Mouse (Mus musculus): ENCODE results near the gene Gm15127. TPM values are rescaled to one million over a fixed set of nuclear protein-coding genes. Genes with fewer than 3 reads are reported as not detected.
"Not testable (repeated sequence)": the region's sequence is repeated elsewhere in the genome, so short reads cannot be mapped to it uniquely, and the experiment has no call there.

Gene Gm15127
- not detected in 2 replicates for polyA plus RNA-seq (2015; fragmentation: Nextera tagmentation; extraction: Ambion mirVana)

GRCm38 (mm10) chrX:148663298-148663697 is at the start of gene Gm15127:
Gm15127 (plus strand) TSS chrX:148663598.
- H3K36me3 ChIP-seq; H3K9me3 ChIP-seq; H3K27ac ChIP-seq; H3K27me3 ChIP-seq; H3K4me3 ChIP-seq; ATAC-seq (ENCODE audit: borderline replicate concordance, extremely low read depth, low FRiP score, low TSS enrichment); H3K9ac ChIP-seq; H3K4me1 ChIP-seq; H3K4me2 ChIP-seq: not testable (repeated sequence)
- 65% methylated on average over 2 of the region's 4 CpGs for WGBS

GRCm38 (mm10) chrX:148615053-148615452 is 48.3 kb upstream of the Gm15127 start, which contains the start of gene Gm8334:
Gm8334 (minus strand) TSS chrX:148615153.
- 84% methylated on average over 4 of the region's 7 CpGs for WGBS
- H3K4me1 ChIP-seq; H3K27me3 ChIP-seq; H3K4me3 ChIP-seq; H3K9ac ChIP-seq; H3K27ac ChIP-seq; H3K9me3 ChIP-seq; ATAC-seq (ENCODE audit: borderline replicate concordance, extremely low read depth, low FRiP score, low TSS enrichment); H3K36me3 ChIP-seq; H3K4me2 ChIP-seq: not testable (repeated sequence)

GRCm38 (mm10) chrX:148676290-148676689 is 12.9 kb downstream of the Gm15127 start:
- H3K27me3 ChIP-seq: not testable (repeated sequence)

More at GRCm38 (mm10) chrX:148676290-148676689, 12.9 kb downstream of the Gm15127 start:
- WGBS: 0% methylated on average over 1 of the region's 1 CpGs
- not testable (repeated sequence) for H3K4me1 ChIP-seq; H3K36me3 ChIP-seq; H3K4me2 ChIP-seq; H3K9ac ChIP-seq; H3K9me3 ChIP-seq; H3K4me3 ChIP-seq; H3K27ac ChIP-seq; ATAC-seq (ENCODE audit: borderline replicate concordance, extremely low read depth, low FRiP score, low TSS enrichment)

Other genes with a start within 250 kb of the Gm15127 start
- gene Gm15114, start 174.6 kb upstream of the Gm15127 start, polyA plus RNA-seq (2015; fragmentation: Nextera tagmentation; extraction: Ambion mirVana): not detected in 2 replicates
- gene Gm8334, start 48.4 kb upstream of the Gm15127 start, polyA plus RNA-seq (2015; fragmentation: Nextera tagmentation; extraction: Ambion mirVana): not detected in 2 replicates
- gene Luzp4, start 194.0 kb downstream of the Gm15127 start, polyA plus RNA-seq (2015; fragmentation: Nextera tagmentation; extraction: Ambion mirVana): not detected in 2 replicates

Measured in lung, embryonic 15.5 days (tissue).